Mouse (Mus musculus) cerebellum, adult 2 months (tissue): ENCODE measurements around the gene Anxa6.

ENCODE experiments used
- CTCF ChIP-seq: fragments of 200-500 bp; IDR thresholded peaks from 2 replicates; pipeline ENCODE4 v1.5.1; 2011; ENCODE audit warnings: low read depth, mild to moderate bottlenecking, control low read depth, low read length, moderate library complexity, borderline replicate concordance; ENCODE audit not compliant: insufficient read depth
- POLR2A ChIP-seq: fragments of 200-500 bp; IDR thresholded peaks from 2 replicates; pipeline ENCODE4 v1.6.1; 2011; ENCODE audit warnings: low read length, control low read depth, borderline replicate concordance; ENCODE audit not compliant: insufficient read depth

- TF ChIP-seq CTCF (no peak), POLR2A (no peak)
Observed at GRCm38 (mm10) chr11:55023583-55023982, 9.7 kb downstream of the Anxa6 start.
